Mouse (Mus musculus): Measurements from ENCODE around the gene Lrrc4b. TPM values are rescaled to one million over a fixed set of nuclear protein-coding genes. Genes with fewer than 3 reads are reported as not detected.
A peak's percentile ranks its signal among the peaks of the same experiment; 100 is the strongest.

The Lrrc4b gene
- total RNA-seq, 1 experiment = 0.18 TPM

GRCm38 (mm10) chr7:44494681-44495080 is 65.9 kb downstream of the Lrrc4b start:
- no peaks in the 10 kb centered on the region for H3K9me3 ChIP-seq (ENCODE audit: control insufficient read depth, insufficient read depth, low read depth, low read length)
- no peak for DNase-seq (ENCODE audit: low read depth, low spot score)
- TF ChIP-seq MAFK (IDR thresholded peaks at IDR 0.05; ENCODE audit: insufficient read depth, low read depth, low read length) (no peak), CHD2 (IDR thresholded peaks at IDR 0.05; ENCODE audit: low read depth, low read length) (no peak), HCFC1 (IDR thresholded peaks at IDR 0.05; ENCODE audit: borderline replicate concordance, insufficient read depth, low read length) (no peak), ZC3H11A (IDR thresholded peaks at IDR 0.05; ENCODE audit: borderline replicate concordance, low read depth, low read length) (no peak), ZNF384 (IDR thresholded peaks at IDR 0.05; ENCODE audit: low read depth, low read length) (no peak)
- H3K4me1 ChIP-seq (ENCODE audit: control insufficient read depth in 2 of 2, insufficient read depth in 2 of 2, low read length in 2 of 2, poor library complexity in 1 of 2) = peaks cover 2 to 13% of the 10 kb centered on the region in 2 experiments; a peak in 3 of 4 replicates
- H3K4me3 ChIP-seq (ENCODE audit: insufficient read depth in 1 of 2, low read depth in 1 of 2, low read length in 2 of 2, poor library complexity in 1 of 2, severe bottlenecking in 1 of 2) = 0 out of 4 replicates have a peak overlapping the region, but pooled peaks of 1 of the 2 experiments have one; percentile 5
- H3K27ac ChIP-seq (ENCODE audit: insufficient read depth, low read depth, low read length, poor library complexity, severe bottlenecking) = no peak overlapping the region
- in situ Hi-C loops (cut with MboI; ENCODE audit: low sequenced_read_pairs in 2 of 2, unreplicated experiment in 2 of 2) = no loop called here
- peaks cover 31% of the 10 kb centered on the region; the same call in 1 of the 2 replicates for H3K36me3 ChIP-seq (ENCODE audit: control insufficient read depth, insufficient read depth, low read length, poor library complexity, severe bottlenecking)
- H3K9ac ChIP-seq (ENCODE audit: insufficient read depth, low read depth, low read length, poor library complexity, severe bottlenecking) = no peak overlapping the region

GRCm38 (mm10) chr7:44495086-44495485 is 66.3 kb downstream of the Lrrc4b start:
- H3K36me3 ChIP-seq (ENCODE audit: control insufficient read depth, insufficient read depth, low read length, poor library complexity, severe bottlenecking) = peaks cover 29% of the 10 kb centered on the region; the same call in 1 of the 2 replicates
- TF ChIP-seq ZC3H11A (IDR thresholded peaks at IDR 0.05; ENCODE audit: borderline replicate concordance, low read depth, low read length) (no peak), CHD2 (IDR thresholded peaks at IDR 0.05; ENCODE audit: low read depth, low read length) (no peak), HCFC1 (IDR thresholded peaks at IDR 0.05; ENCODE audit: borderline replicate concordance, insufficient read depth, low read length) (no peak), ZNF384 (IDR thresholded peaks at IDR 0.05; ENCODE audit: low read depth, low read length) (no peak), MAFK (IDR thresholded peaks at IDR 0.05; ENCODE audit: insufficient read depth, low read depth, low read length) (no peak)
- H3K9me3 ChIP-seq (ENCODE audit: control insufficient read depth, insufficient read depth, low read depth, low read length) = no peaks in the 10 kb centered on the region
- peaks cover 2 to 17% of the 10 kb centered on the region in 2 experiments; a peak in 3 of 4 replicates for H3K4me1 ChIP-seq (ENCODE audit: control insufficient read depth in 2 of 2, insufficient read depth in 2 of 2, low read length in 2 of 2, poor library complexity in 1 of 2)
- H3K9ac ChIP-seq (ENCODE audit: insufficient read depth, low read depth, low read length, poor library complexity, severe bottlenecking) = peak overlapping the region; percentile 93; the same call in 1 of the 2 replicates
- H3K27ac ChIP-seq (ENCODE audit: insufficient read depth, low read depth, low read length, poor library complexity, severe bottlenecking) = peak overlapping the region; percentile 23; the same call in 1 of the 2 replicates
- DNase-seq (ENCODE audit: low read depth, low spot score) = no peak
- in situ Hi-C loops (cut with MboI; ENCODE audit: low sequenced_read_pairs in 2 of 2, unreplicated experiment in 2 of 2) = no loop called here
- H3K4me3 ChIP-seq (ENCODE audit: insufficient read depth in 1 of 2, low read depth in 1 of 2, low read length in 2 of 2, poor library complexity in 1 of 2, severe bottlenecking in 1 of 2) = peak overlapping the region; percentile 79 to 83; a peak in 3 of 4 replicates

GRCm38 (mm10) chr7:44495992-44496770 is 67.4 kb downstream of the Lrrc4b start, which contains the start of the genes Emc10 and Fam71e1:
Gene Emc10, minus strand, starts transcription at chr7:44496529.
Gene Fam71e1, plus strand, starts transcription at chr7:44496581.
- peak within 1 kb of the TSS; percentile 92 for H3K27ac ChIP-seq (ENCODE audit: insufficient read depth, low read depth, low read length, poor library complexity, severe bottlenecking)
- H3K9ac ChIP-seq (ENCODE audit: insufficient read depth, low read depth, low read length, poor library complexity, severe bottlenecking) = peak within 1 kb of the TSS; percentile 93
- no peaks in the 10 kb centered on the region for H3K9me3 ChIP-seq (ENCODE audit: control insufficient read depth, insufficient read depth, low read depth, low read length)
- H3K4me3 ChIP-seq (ENCODE audit: insufficient read depth in 1 of 2, low read depth in 1 of 2, low read length in 2 of 2, poor library complexity in 1 of 2, severe bottlenecking in 1 of 2) = peak within 1 kb of the TSS; percentile 79 to 83
- TF ChIP-seq ZNF384 (IDR thresholded peaks at IDR 0.05; ENCODE audit: low read depth, low read length) (no peak), HCFC1 (IDR thresholded peaks at IDR 0.05; ENCODE audit: borderline replicate concordance, insufficient read depth, low read length) (0 out of 2 replicates have a peak, but pooled peaks have one; percentile 41), MAFK (IDR thresholded peaks at IDR 0.05; ENCODE audit: insufficient read depth, low read depth, low read length) (no peak), CHD2 (IDR thresholded peaks at IDR 0.05; ENCODE audit: low read depth, low read length) (0 out of 2 replicates have a peak, but pooled peaks have one; percentile 4), ZC3H11A (IDR thresholded peaks at IDR 0.05; ENCODE audit: borderline replicate concordance, low read depth, low read length) (no peak)
- DNase-seq (ENCODE audit: low read depth, low spot score) = peak; percentile 99
- H3K4me1 ChIP-seq (ENCODE audit: control insufficient read depth in 2 of 2, insufficient read depth in 2 of 2, low read length in 2 of 2, poor library complexity in 1 of 2) = peaks cover 6 to 24% of the 10 kb centered on the region in 2 experiments; a peak in 3 of 4 replicates
- in situ Hi-C loops (cut with MboI; ENCODE audit: low sequenced_read_pairs in 2 of 2, unreplicated experiment in 2 of 2) = no loop called here
- H3K36me3 ChIP-seq (ENCODE audit: control insufficient read depth, insufficient read depth, low read length, poor library complexity, severe bottlenecking) = peaks cover 18% of the 10 kb centered on the region; the same call in 1 of the 2 replicates

DNA sequence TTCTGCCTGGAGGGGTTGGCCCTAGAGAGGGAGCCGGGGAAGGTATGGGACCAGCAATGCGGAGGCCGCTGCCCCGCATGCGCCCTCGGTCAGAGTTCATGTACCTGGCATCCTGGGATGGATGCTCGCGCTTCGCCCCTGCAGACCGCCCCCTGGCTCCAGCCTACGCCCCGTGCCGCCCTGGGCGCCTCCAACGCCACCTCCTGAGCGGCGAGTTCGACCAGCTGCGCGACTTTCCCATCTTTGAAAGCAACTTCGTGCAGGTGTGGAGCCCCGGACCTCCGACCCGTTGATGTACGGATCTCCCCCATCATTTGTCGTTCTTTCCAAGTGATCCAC is 67.9 kb downstream of the Lrrc4b start:
- H3K36me3 ChIP-seq (ENCODE audit: control insufficient read depth, insufficient read depth, low read length, poor library complexity, severe bottlenecking) = peaks cover 13% of the 10 kb centered on the region; the same call in 1 of the 2 replicates
- H3K9ac ChIP-seq (ENCODE audit: insufficient read depth, low read depth, low read length, poor library complexity, severe bottlenecking) = peak overlapping the region; percentile 73
- no peak for DNase-seq (ENCODE audit: low read depth, low spot score)
- peak overlapping the region; percentile 70 to 72 for H3K4me3 ChIP-seq (ENCODE audit: insufficient read depth in 1 of 2, low read depth in 1 of 2, low read length in 2 of 2, poor library complexity in 1 of 2, severe bottlenecking in 1 of 2)
- H3K9me3 ChIP-seq (ENCODE audit: control insufficient read depth, insufficient read depth, low read depth, low read length) = no peaks in the 10 kb centered on the region
- peak overlapping the region; percentile 70 for H3K27ac ChIP-seq (ENCODE audit: insufficient read depth, low read depth, low read length, poor library complexity, severe bottlenecking)
- in situ Hi-C loops (cut with MboI; ENCODE audit: low sequenced_read_pairs in 2 of 2, unreplicated experiment in 2 of 2) = no loop called here
- peaks cover 9 to 24% of the 10 kb centered on the region in 2 experiments; a peak in 3 of 4 replicates for H3K4me1 ChIP-seq (ENCODE audit: control insufficient read depth in 2 of 2, insufficient read depth in 2 of 2, low read length in 2 of 2, poor library complexity in 1 of 2)
- TF ChIP-seq ZNF384 (IDR thresholded peaks at IDR 0.05; ENCODE audit: low read depth, low read length) (no peak), ZC3H11A (IDR thresholded peaks at IDR 0.05; ENCODE audit: borderline replicate concordance, low read depth, low read length) (no peak), HCFC1 (IDR thresholded peaks at IDR 0.05; ENCODE audit: borderline replicate concordance, insufficient read depth, low read length) (no peak), CHD2 (IDR thresholded peaks at IDR 0.05; ENCODE audit: low read depth, low read length) (no peak), MAFK (IDR thresholded peaks at IDR 0.05; ENCODE audit: insufficient read depth, low read depth, low read length) (no peak)
